Mouse (Mus musculus) forebrain, embryonic 13.5 days (tissue): ENCODE data around the gene 1110032A03Rik. TPM values are rescaled to one million over a fixed set of nuclear protein-coding genes. Genes with fewer than 3 reads are reported as not detected.
A peak's percentile ranks its signal among the peaks of the same experiment; 100 is the strongest.

Source experiments
- ATAC-seq: fragments of 200-750 bp; cut with Nextera tagmentation; 2 replicates; pipeline ENCODE4 v1.8.0; 2017
- H3K27ac ChIP-seq: fragments of 300-500 bp; sonication (generic); 2 replicates; pipeline ENCODE4 v1.5.1; 2015; ENCODE audit warnings: inconsistent platforms, mild to moderate bottlenecking, moderate library complexity
- H3K27me3 ChIP-seq: fragments of 300-500 bp; sonication (generic); 2 replicates; pipeline ENCODE4 v1.6.1; 2015; ENCODE audit warnings: mild to moderate bottlenecking, inconsistent platforms
- H3K36me3 ChIP-seq: fragments of 300-500 bp; sonication (generic); 2 replicates; pipeline ENCODE4 v1.6.1; 2015; ENCODE audit warnings: mild to moderate bottlenecking, inconsistent platforms; ENCODE audit not compliant: poor library complexity, severe bottlenecking
- H3K4me1 ChIP-seq: fragments of 300-500 bp; sonication (generic); 2 replicates; pipeline ENCODE4 v1.6.1; 2015; ENCODE audit warnings: inconsistent platforms
- H3K4me2 ChIP-seq: fragments of 300-500 bp; sonication (generic); 2 replicates; pipeline ENCODE4 v1.6.1; 2015; ENCODE audit warnings: inconsistent platforms, mild to moderate bottlenecking, moderate library complexity
- H3K4me3 ChIP-seq: fragments of 300-500 bp; sonication (generic); 2 replicates; pipeline ENCODE4 v1.5.1; 2015; ENCODE audit warnings: mild to moderate bottlenecking, inconsistent platforms
- H3K9ac ChIP-seq: fragments of 300-500 bp; sonication (generic); 2 replicates; pipeline ENCODE4 v1.6.1; 2015; ENCODE audit warnings: mild to moderate bottlenecking, inconsistent platforms
- H3K9me3 ChIP-seq: fragments of 300-500 bp; sonication (generic); replicated peaks from 2 replicates; pipeline ENCODE4 v1.6.1; 2016; ENCODE audit warnings: inconsistent platforms
- WGBS: fragments of 180-500 bp; shearing (Covaris S2); methylation state at CpG from one replicate; pipeline ENCODE4 v1.1.7; 2015; 5-methylcytosine and 5-hydroxymethylcytosine counted together
- polyA plus RNA-seq: library from polyadenylated mRNA; unstranded; fragments of >200 nt; fragmentation: Nextera tagmentation; extraction: Ambion mirVana; gene quantifications from 2 replicates; pipeline ENCODE4 v1.2.1, GENCODE M21; 2015

1110032A03Rik gene
- polyA plus RNA-seq, 1 experiment from 2014 or later = 44.2 TPM

- Histone ChIP-seq H3K4me1 (peaks cover 8% of the 10 kb centered on the region), H3K9ac (peak within 1 kb of the TSS; percentile 56), H3K9me3 (no peaks in the 10 kb centered on the region), H3K4me3 (peak within 1 kb of the TSS; percentile 36), H3K4me2 (peak within 1 kb of the TSS; percentile 64), H3K36me3 (no peaks in the 10 kb centered on the region), H3K27ac (no peak within 1 kb of the TSS), H3K27me3 (peaks cover 14% of the 10 kb centered on the region; the same call in 1 of the 2 replicates)
- ATAC-seq = peak; percentile 19; the same call in 1 of the 2 replicates
- under 1% methylated on average over 19 of the region's 19 CpGs for WGBS
Observed at GRCm38 (mm10) chr9:50746214-50746677, 29.1 kb downstream of the 1110032A03Rik start, which contains the start of gene 2310030G06Rik. Gene 2310030G06Rik, minus strand, starts transcription at chr9:50746536.

GRCm38 (mm10) chr9:50745806-50746205 is 29.5 kb downstream of the 1110032A03Rik start:
- Histone ChIP-seq H3K9ac (peak overlapping the region; percentile 56), H3K4me2 (peak overlapping the region; percentile 64), H3K27ac (no peak overlapping the region), H3K27me3 (peaks cover 14% of the 10 kb centered on the region; the same call in 1 of the 2 replicates), H3K36me3 (no peaks in the 10 kb centered on the region), H3K4me1 (peaks cover 8% of the 10 kb centered on the region), H3K9me3 (no peaks in the 10 kb centered on the region), H3K4me3 (peak overlapping the region; percentile 36)
- 10% methylated on average over 7 of the region's 7 CpGs for WGBS
- no peak for ATAC-seq

GRCm38 (mm10) chr9:50742744-50743143 is 32.6 kb downstream of the 1110032A03Rik start:
- H3K9ac ChIP-seq = no peak overlapping the region
- H3K9me3 ChIP-seq = no peaks in the 10 kb centered on the region
- no peak overlapping the region for H3K4me2 ChIP-seq
- H3K27ac ChIP-seq = no peak overlapping the region
- ATAC-seq = no peak
- 73% methylated on average over 2 of the region's 2 CpGs for WGBS
- no peaks in the 10 kb centered on the region for H3K36me3 ChIP-seq
- H3K4me3 ChIP-seq = no peak overlapping the region
- H3K4me1 ChIP-seq = peaks cover 17% of the 10 kb centered on the region
- peaks cover 14% of the 10 kb centered on the region; the same call in 1 of the 2 replicates for H3K27me3 ChIP-seq

- H3K9ac ChIP-seq = no peak overlapping the region
- 84% methylated on average over 3 of the region's 3 CpGs for WGBS
Observed at GRCm38 (mm10) chr9:50742261-50742660, 33.1 kb downstream of the 1110032A03Rik start.

GRCm38 (mm10) chr9:50740867-50741784 is 34.2 kb downstream of the 1110032A03Rik start:
- Histone ChIP-seq H3K4me3 (no peak overlapping the region), H3K27ac (no peak overlapping the region), H3K4me1 (peaks cover 13% of the 10 kb centered on the region), H3K36me3 (no peaks in the 10 kb centered on the region), H3K27me3 (peaks cover 6% of the 10 kb centered on the region; the same call in 1 of the 2 replicates), H3K9me3 (no peaks in the 10 kb centered on the region), H3K9ac (no peak overlapping the region), H3K4me2 (no peak overlapping the region)
- WGBS = 91% methylated on average over 14 of the region's 14 CpGs
- ATAC-seq = no peak

More at GRCm38 (mm10) chr9:50742261-50742660, 33.1 kb downstream of the 1110032A03Rik start:
- Histone ChIP-seq H3K27ac (no peak overlapping the region), H3K9me3 (no peaks in the 10 kb centered on the region), H3K27me3 (peaks cover 14% of the 10 kb centered on the region; the same call in 1 of the 2 replicates), H3K4me2 (no peak overlapping the region), H3K36me3 (no peaks in the 10 kb centered on the region), H3K4me1 (peaks cover 17% of the 10 kb centered on the region), H3K4me3 (no peak overlapping the region)
- no peak for ATAC-seq

- WGBS = 14% methylated on average over 36 of the region's 36 CpGs
Observed at GRCm38 (mm10) chr9:50738914-50739870, 36.1 kb downstream of the 1110032A03Rik start, which contains the start of gene Dixdc1. Gene Dixdc1, minus strand, starts transcription at chr9:50739517.

GRCm38 (mm10) chr9:50734989-50735388 is 40.3 kb downstream of the 1110032A03Rik start:
- Histone ChIP-seq H3K9me3 (no peaks in the 10 kb centered on the region), H3K36me3 (no peaks in the 10 kb centered on the region), H3K9ac (no peak overlapping the region), H3K27me3 (0 out of 2 replicates have a peak, but pooled peaks cover 2% of the 10 kb centered on the region), H3K4me2 (peak overlapping the region; percentile 43), H3K27ac (no peak overlapping the region), H3K4me3 (0 out of 2 replicates have a peak overlapping the region, but pooled peaks have one; percentile 1), H3K4me1 (peaks cover 17% of the 10 kb centered on the region)
- WGBS = 3% methylated on average over 9 of the region's 9 CpGs
- ATAC-seq = no peak; the same call in 1 of the 2 replicates

More at GRCm38 (mm10) chr9:50738914-50739870, 36.1 kb downstream of the 1110032A03Rik start, which contains the start of gene Dixdc1:
- Histone ChIP-seq H3K27me3 (0 out of 2 replicates have a peak, but pooled peaks cover 2% of the 10 kb centered on the region), H3K27ac (no peak within 1 kb of the TSS), H3K36me3 (no peaks in the 10 kb centered on the region), H3K4me1 (peaks cover 9% of the 10 kb centered on the region), H3K4me3 (peak within 1 kb of the TSS; percentile 36), H3K9ac (no peak within 1 kb of the TSS; the same call in 1 of the 2 replicates), H3K4me2 (peak within 1 kb of the TSS; percentile 64), H3K9me3 (no peaks in the 10 kb centered on the region)
- ATAC-seq = peak; percentile 97

- no peaks in the 10 kb centered on the region for H3K9me3 ChIP-seq
- no peak overlapping the region for H3K4me3 ChIP-seq
- H3K27ac ChIP-seq = peak overlapping the region; percentile 44
- peaks cover 12% of the 10 kb centered on the region; the same call in 1 of the 2 replicates for H3K4me1 ChIP-seq
- no peak overlapping the region for H3K9ac ChIP-seq
- no peak for ATAC-seq
- H3K4me2 ChIP-seq = no peak overlapping the region
- 0 out of 2 replicates have a peak, but pooled peaks cover 2% of the 10 kb centered on the region for H3K27me3 ChIP-seq
- H3K36me3 ChIP-seq = no peaks in the 10 kb centered on the region
- WGBS = 6% methylated on average over 4 of the region's 4 CpGs
Observed at GRCm38 (mm10) chr9:50732560-50732959, 42.8 kb downstream of the 1110032A03Rik start.

GRCm38 (mm10) chr9:50729600-50729999 is 45.7 kb downstream of the 1110032A03Rik start:
- ATAC-seq = no peak
- H3K9ac ChIP-seq = no peak overlapping the region
- H3K27me3 ChIP-seq = no peaks in the 10 kb centered on the region
- no peaks in the 10 kb centered on the region for H3K36me3 ChIP-seq
- H3K4me3 ChIP-seq = no peak overlapping the region
- H3K4me1 ChIP-seq = peaks cover 41% of the 10 kb centered on the region
- WGBS = 80% methylated on average over 4 of the region's 4 CpGs
- no peak overlapping the region for H3K4me2 ChIP-seq
- H3K27ac ChIP-seq = no peak overlapping the region
- no peaks in the 10 kb centered on the region for H3K9me3 ChIP-seq

GRCm38 (mm10) chr9:50727925-50728651 is 47.2 kb downstream of the 1110032A03Rik start:
- WGBS = under 1% methylated on average over 45 of the region's 45 CpGs
- Histone ChIP-seq H3K9me3 (no peaks in the 10 kb centered on the region), H3K36me3 (no peaks in the 10 kb centered on the region), H3K4me1 (peaks cover 56% of the 10 kb centered on the region), H3K27me3 (no peaks in the 10 kb centered on the region), H3K4me3 (peak overlapping the region; percentile 59), H3K27ac (peak overlapping the region; percentile 78), H3K4me2 (peak overlapping the region; percentile 92), H3K9ac (peak overlapping the region; percentile 81)
- ATAC-seq = peak; percentile 97
